In the genomic region with DNA sequence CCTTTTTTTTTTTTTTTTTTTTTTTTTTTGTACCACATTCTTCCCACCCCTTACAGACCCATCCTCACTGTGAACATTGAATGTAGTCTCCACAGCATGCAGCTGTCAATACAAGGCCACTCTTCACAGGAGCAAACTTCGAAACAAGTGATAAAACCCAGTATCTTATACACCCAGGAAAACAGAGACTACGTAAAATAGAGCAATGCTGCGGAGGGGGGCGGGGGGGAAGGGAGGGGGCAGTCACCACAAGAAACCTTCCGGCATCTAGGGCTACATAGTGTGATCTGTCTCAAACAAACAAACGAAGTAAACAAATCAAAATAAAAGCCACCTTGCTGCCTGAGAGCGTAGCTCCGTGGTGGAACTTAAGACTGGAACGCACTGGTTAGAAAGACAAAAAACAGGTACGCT, we compare ENCODE assay signal across 8 mouse cellular contexts. TPM values are rescaled to one million over a fixed set of nuclear protein-coding genes. Genes with fewer than 3 reads are reported as not detected.
DNase-seq lines count a peak whose midpoint lies in the region; ATAC-seq and TF ChIP-seq lines count a peak whose summit lies in the region.

No protein-coding gene starts in this region.

- H3K4me1 ChIP-seq in kidney, adult 2 months (ENCODE audit: control insufficient read depth, insufficient read depth, low read length) = peaks cover 4% of the 10 kb centered on the region; the same call in 1 of the 2 replicates
- peaks cover 6% of the 10 kb centered on the region; the same call in 1 of the 2 replicates for H3K4me1 ChIP-seq in forebrain, postnatal 0 days (ENCODE audit: insufficient read depth)

- ATAC-seq in forebrain, postnatal 0 days = peak; percentile 35
- ATAC-seq in megakaryocyte, adult 5-6 weeks (ENCODE audit: poor library complexity, severe bottlenecking) = peak; percentile 17

- no peaks in the 10 kb centered on the region for H3K36me3 ChIP-seq in kidney, adult 2 months (ENCODE audit: control insufficient read depth, insufficient read depth, low read length)
- H3K36me3 ChIP-seq in forebrain, postnatal 0 days (ENCODE audit: insufficient read depth) = no peaks in the 10 kb centered on the region

- no peak for TF ChIP-seq CTCF in kidney, adult 2 months (conservative IDR thresholded peaks at IDR 0.05; ENCODE audit: insufficient read depth, insufficient read length, low read depth, low read length)
- no peak for TF ChIP-seq CTCF in forebrain, postnatal 0 days (IDR thresholded peaks at IDR 0.05; ENCODE audit: low read depth)

- H3K27ac ChIP-seq in kidney, adult 2 months (ENCODE audit: insufficient read depth, low read depth, low read length) = peak overlapping the region; percentile 96
- H3K27ac ChIP-seq in forebrain, postnatal 0 days (ENCODE audit: low read depth, low read length) = peak overlapping the region; percentile 90; the same call in 1 of the 2 replicates

- DNase-seq in kidney, adult 2 months = no peak
- DNase-seq in kidney, adult 18-20 months = no peak
- DNase-seq in Muller cell, postnatal 12 days (ENCODE audit: inconsistent ontology term) = peak; percentile 62
- DNase-seq in forebrain, postnatal 0 days = no peak
- no peak for DNase-seq in embryo, embryonic 11 days
- DNase-seq in frontal cortex, postnatal 10 days (ENCODE audit: low spot score in 2 of 2) = no peak
- DNase-seq in left cerebral cortex, adult 18-20 months (ENCODE audit: low spot score in 2 of 2) = no peak

- peak overlapping the region; percentile 69 for H3K4me2 ChIP-seq in forebrain, postnatal 0 days (ENCODE audit: low read depth)

- TF ChIP-seq POLR2A in kidney, adult 2 months (IDR thresholded peaks at IDR 0.05; ENCODE audit: low read depth, low read length) = no peak

- H3K27me3 ChIP-seq in kidney, adult 2 months (replicated peaks; ENCODE audit: control insufficient read depth, insufficient read depth, low read length) = no peaks in the 10 kb centered on the region
- no peaks in the 10 kb centered on the region for H3K27me3 ChIP-seq in forebrain, postnatal 0 days (ENCODE audit: insufficient read depth, low read length)

- H3K9ac ChIP-seq in forebrain, postnatal 0 days = peak overlapping the region; percentile 96

- no peaks in the 10 kb centered on the region for H3K9me3 ChIP-seq in forebrain, postnatal 0 days (ENCODE audit: low read length)

- H3K4me3 ChIP-seq in kidney, adult 2 months (ENCODE audit: insufficient read depth, low read depth, low read length) = peak overlapping the region; percentile 99
- H3K4me3 ChIP-seq in forebrain, postnatal 0 days (ENCODE audit: low read depth, low read length) = peak overlapping the region; percentile 96

- 2% methylated on average over 10 of the region's 10 CpGs for WGBS in kidney, adult 2 months
- 7% methylated on average over 10 of the region's 10 CpGs for WGBS in forebrain, postnatal 0 days

RNA-seq across cellular contexts. Expression of a gene that starts 1.0 kb away (rescaled TPM):
- polyA plus RNA-seq in kidney, adult 2 months (2012; rRNA removed) = 77.4 and 136 TPM in 2 replicates
- 86.2 and 93.6 TPM in 2 replicates for total RNA-seq in forebrain, postnatal 0 days (2014; rRNA removed)
- polyA plus RNA-seq in forebrain, postnatal 0 days (2015; fragmentation: Nextera tagmentation; extraction: Ambion mirVana) = 397 and 489 TPM in 2 replicates
- total RNA-seq in megakaryocyte, adult 5-6 weeks (2015) = 189 and 197 TPM in 2 replicates
- total RNA-seq in megakaryocyte, adult 5-6 weeks (2017) = 139 and 187 TPM in 2 replicates
- 100 to 1,000 TPM; 152 to 168 TPM for total RNA-seq in left cerebral cortex, adult 18-20 months (2021)
